Mouse (Mus musculus) brain, embryonic 14.5 days (tissue): ENCODE measurements around the gene Gm16867.
"Not testable (repeated sequence)": the region's sequence is repeated elsewhere in the genome, so short reads cannot be mapped to it uniquely, and the experiment has no call there.

Experiments
- CTCF ChIP-seq: fragments of 200-500 bp; IDR thresholded peaks from 2 replicates; pipeline ENCODE4 v1.5.1; 2012; ENCODE audit warnings: inconsistent platforms, mild to moderate bottlenecking, moderate library complexity, borderline replicate concordance; ENCODE audit not compliant: insufficient read depth, insufficient read length; ENCODE audit errors: extremely low read depth
- POLR2A ChIP-seq: fragments of 200-500 bp; IDR thresholded peaks from 2 replicates; pipeline ENCODE4 v1.6.1; 2012; ENCODE audit warnings: mild to moderate bottlenecking, inconsistent platforms, borderline replicate concordance; ENCODE audit not compliant: poor library complexity, insufficient read depth, insufficient read length, severe bottlenecking; ENCODE audit errors: extremely low read depth

DNA sequence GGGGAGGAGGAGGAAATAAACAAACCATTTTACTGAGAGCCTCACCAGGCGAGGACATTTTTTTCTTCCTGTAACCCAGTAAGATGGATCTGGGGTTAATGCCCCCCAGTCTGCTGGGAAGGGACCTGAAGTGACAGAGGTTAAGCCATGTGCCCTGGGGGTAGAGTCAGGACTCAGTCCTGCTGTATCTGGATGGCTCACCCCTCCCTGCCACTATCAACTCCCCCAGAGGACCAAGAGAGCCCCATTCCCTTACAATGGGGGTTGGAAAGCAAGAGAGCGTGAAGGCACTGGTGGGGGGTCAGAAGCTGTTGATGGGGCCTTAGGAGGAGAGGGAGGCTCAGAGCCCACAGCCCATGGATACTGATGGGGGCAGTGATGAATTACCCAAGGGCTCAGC lies 8.2 kb downstream of the Gm16867 start:
- not testable (repeated sequence) for TF ChIP-seq POLR2A, CTCF
